Mouse (Mus musculus): Measurements from ENCODE around the gene Hist1h3g.

The Hist1h3g gene

GRCm38 (mm10) chr13:23535137-23536075, at the start of gene Hist1h3g:
Gene Hist1h3g, plus strand, starts transcription at chr13:23535422.
- peak; percentile 90 for DNase-seq (ENCODE audit: low spot score)

- peak; percentile 58 for DNase-seq (ENCODE audit: low spot score)
Measured at GRCm38 (mm10) chr13:23488400-23489322, 46.6 kb upstream of the Hist1h3g start, which contains the start of gene Btn2a2. Gene Btn2a2, minus strand, starts transcription at chr13:23488857.

GRCm38 (mm10) chr13:23490863-23491262, 44.4 kb upstream of the Hist1h3g start:
- DNase-seq (ENCODE audit: low spot score) = no peak

GRCm38 (mm10) chr13:23491263-23491662, 44.0 kb upstream of the Hist1h3g start:
- no peak for DNase-seq (ENCODE audit: low spot score)

GRCm38 (mm10) chr13:23491990-23492389, 43.2 kb upstream of the Hist1h3g start:
- DNase-seq (ENCODE audit: low spot score) = no peak

- peak; percentile 20 for DNase-seq (ENCODE audit: low spot score)
Measured at GRCm38 (mm10) chr13:23495526-23495925, 39.7 kb upstream of the Hist1h3g start.

GRCm38 (mm10) chr13:23497656-23498321, 37.4 kb upstream of the Hist1h3g start:
- no peak for DNase-seq (ENCODE audit: low spot score)

GRCm38 (mm10) chr13:23498653-23499052, 36.6 kb upstream of the Hist1h3g start:
- DNase-seq (ENCODE audit: low spot score) = no peak

- no peak for DNase-seq (ENCODE audit: low spot score)
Measured at GRCm38 (mm10) chr13:23499943-23500342, 35.3 kb upstream of the Hist1h3g start.

- peak; percentile 69 for DNase-seq (ENCODE audit: low spot score)
Measured at GRCm38 (mm10) chr13:23500424-23501200, 34.6 kb upstream of the Hist1h3g start.

- no peak for DNase-seq (ENCODE audit: low spot score)
Measured at GRCm38 (mm10) chr13:23501511-23501910, 33.7 kb upstream of the Hist1h3g start.

GRCm38 (mm10) chr13:23502031-23502567, 33.1 kb upstream of the Hist1h3g start:
- no peak for DNase-seq (ENCODE audit: low spot score)

GRCm38 (mm10) chr13:23502916-23503315, 32.3 kb upstream of the Hist1h3g start:
- no peak for DNase-seq (ENCODE audit: low spot score)

GRCm38 (mm10) chr13:23503797-23504196, 31.4 kb upstream of the Hist1h3g start:
- DNase-seq (ENCODE audit: low spot score) = no peak

- no peak for DNase-seq (ENCODE audit: low spot score)
Measured at GRCm38 (mm10) chr13:23505662-23506345, 29.4 kb upstream of the Hist1h3g start.

- no peak for DNase-seq (ENCODE audit: low spot score)
Measured at GRCm38 (mm10) chr13:23506351-23506750, 28.9 kb upstream of the Hist1h3g start.

- peak; percentile 33 for DNase-seq (ENCODE audit: low spot score)
Measured at GRCm38 (mm10) chr13:23506819-23507515, 28.3 kb upstream of the Hist1h3g start.

- no peak for DNase-seq (ENCODE audit: low spot score)
Measured at GRCm38 (mm10) chr13:23510127-23510526, 25.1 kb upstream of the Hist1h3g start.

- DNase-seq (ENCODE audit: low spot score) = no peak
Measured at GRCm38 (mm10) chr13:23513517-23513916, 21.7 kb upstream of the Hist1h3g start.

- DNase-seq (ENCODE audit: low spot score) = no peak
Measured at GRCm38 (mm10) chr13:23515281-23515680, 19.9 kb upstream of the Hist1h3g start.

All from testis, postnatal 14 days (tissue).